Mouse (Mus musculus) spleen, adult 12 weeks (tissue): ENCODE data around the gene Bpifb9b.
"Not testable (repeated sequence)": the region's sequence is repeated elsewhere in the genome, so short reads cannot be mapped to it uniquely, and the experiment has no call there.

Source experiments
- DNase-seq: peaks from one replicate; pipeline ENCODE4 v3.0.0; 2022; ENCODE audit warnings: low spot score

The Bpifb9b gene

DNA sequence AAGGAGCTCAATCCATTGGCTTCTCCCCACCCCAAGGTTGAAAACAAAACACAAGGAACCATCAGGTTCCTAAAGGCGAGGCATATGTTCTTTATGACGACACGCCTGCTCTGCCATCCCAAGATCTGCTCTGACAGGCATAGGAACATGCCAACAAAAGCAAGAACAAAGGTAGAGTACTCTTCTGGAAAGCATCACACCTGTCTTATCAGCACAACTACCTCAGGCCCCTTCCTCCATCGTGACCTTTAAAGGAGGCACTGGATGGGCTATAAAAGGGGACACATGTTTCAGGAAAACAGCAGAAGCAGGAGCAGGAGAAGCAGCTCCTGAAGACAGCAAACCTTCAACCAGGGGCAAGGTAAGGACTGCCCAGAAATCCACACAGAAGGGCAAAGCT, at the start of gene Bpifb9b:
Gene Bpifb9b (plus strand): TSS at position 301 of the 400 bp plus-strand sequence.
- DNase-seq, result not testable (repeated sequence)

DNA sequence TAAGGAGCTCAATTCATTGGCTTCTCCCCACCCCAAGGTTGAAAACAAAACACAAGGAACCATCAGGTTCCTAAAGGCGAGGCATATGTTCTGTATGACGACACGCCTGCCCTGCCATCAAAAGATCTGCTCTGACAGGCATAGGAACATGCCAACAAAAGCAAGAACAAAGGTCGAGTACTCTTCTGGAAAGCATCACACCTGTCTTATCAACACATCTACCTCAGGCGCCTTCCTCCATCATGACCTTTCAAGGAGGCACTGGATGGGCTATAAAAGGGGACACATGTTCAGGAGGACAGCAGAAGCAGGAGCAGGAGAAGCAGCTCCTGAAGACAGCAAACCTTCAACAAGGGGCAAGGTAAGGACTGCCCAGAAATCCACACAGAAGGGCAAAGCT, 49.5 kb upstream of the Bpifb9b start, which contains the start of gene Bpifb9a:
Gene Bpifb9a (plus strand): TSS at position 301 of the 400 bp plus-strand sequence.
- DNase-seq, result not testable (repeated sequence)

DNA sequence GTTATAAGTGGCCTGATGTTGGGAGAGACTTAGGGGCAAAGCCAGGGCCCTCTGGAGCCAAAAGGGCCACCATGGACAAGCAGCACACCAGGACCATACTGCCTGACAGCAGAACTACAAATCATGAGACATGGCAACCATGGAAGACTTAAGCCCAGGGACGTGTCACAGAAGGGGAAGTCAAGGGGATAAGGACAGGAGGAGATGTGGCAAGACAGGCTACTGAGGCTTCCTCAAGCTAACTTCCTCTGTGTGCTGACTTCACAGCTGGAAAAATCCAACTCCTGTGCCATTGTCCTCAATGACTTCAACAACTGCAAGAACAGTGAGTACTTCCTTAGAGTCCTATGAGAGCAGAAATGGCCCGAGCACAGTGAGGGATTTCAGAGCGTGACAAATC, 42.6 kb upstream of the Bpifb9b start:
- DNase-seq, result not testable (repeated sequence)

DNA sequence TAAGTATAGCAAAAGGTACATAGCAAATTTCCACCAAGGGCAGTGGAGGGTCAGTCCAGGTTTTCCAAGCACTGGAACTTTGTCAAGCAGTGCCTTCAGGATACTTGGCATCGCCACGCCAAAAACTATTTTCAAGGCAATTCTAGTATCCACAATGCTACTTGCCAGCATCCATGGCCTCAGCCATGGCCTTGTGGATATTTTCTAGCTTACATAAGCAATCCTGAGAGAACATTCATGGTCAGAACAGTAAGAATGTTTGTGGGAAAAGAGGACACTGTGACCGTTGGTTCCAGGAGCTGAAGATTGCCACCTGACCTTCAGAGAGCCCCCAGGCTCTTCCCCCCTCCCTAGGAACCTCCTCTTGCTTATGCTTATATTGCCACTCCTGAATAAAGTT, 15.2 kb upstream of the Bpifb9b start:
- DNase-seq, result not testable (repeated sequence)

DNA sequence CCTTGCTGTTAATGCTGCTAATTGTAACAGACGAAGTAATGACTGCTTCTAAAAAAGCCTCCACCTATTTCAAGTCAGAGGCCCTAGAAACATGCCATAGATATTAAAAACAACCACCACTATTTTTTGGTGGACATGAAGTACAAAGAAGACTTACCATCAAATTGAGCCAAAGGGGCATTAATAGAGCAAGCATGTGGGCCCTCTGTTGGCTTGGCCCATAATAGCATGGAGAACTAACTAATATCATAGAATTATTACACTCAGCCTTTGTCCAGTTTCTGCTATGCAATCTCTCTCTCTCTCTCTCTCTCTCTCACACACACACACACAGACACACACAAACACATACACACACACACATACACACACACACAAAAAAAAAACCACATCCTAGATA, 14.2 kb upstream of the Bpifb9b start:
- DNase-seq, result no peak

DNA sequence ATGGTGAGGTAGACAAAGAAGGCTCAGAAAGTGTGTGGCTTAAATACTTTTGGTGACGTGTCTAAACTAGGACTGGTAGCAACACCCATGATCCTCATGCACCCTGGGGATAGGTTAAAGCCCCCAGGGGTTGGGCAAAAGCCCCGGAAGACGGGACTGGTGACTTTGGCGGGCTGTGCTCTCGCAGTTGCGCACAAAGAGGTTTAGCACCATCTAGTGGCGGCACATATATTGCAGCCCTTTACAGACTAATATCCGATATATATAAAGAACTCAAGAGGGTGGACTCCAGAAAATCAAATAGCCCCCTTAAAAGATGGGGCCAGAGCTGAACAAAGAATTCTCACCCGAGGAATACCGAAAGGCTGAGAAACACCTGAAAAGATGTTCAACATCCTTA, 12.3 kb upstream of the Bpifb9b start:
- peak; percentile 54 for DNase-seq

DNA sequence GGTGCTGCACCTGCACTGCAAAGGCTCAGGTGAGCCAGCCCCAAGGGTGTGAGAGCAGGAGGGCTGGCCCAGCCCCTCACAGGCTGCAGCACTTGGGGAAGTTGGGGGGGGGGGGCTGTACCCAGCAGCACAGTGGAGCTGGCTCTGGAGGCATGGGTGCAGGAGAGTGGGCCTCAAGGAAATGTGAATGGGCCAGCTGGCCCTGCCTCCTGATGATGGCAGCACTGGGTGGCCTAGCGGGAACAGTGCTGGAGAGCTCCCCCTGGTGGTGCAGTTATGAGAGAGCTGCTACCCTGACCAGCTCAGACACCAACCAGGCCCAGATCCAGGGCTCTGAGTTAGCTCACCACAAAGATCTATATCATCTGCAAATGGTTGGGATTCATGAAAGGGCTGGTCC, 6.5 kb upstream of the Bpifb9b start:
- peak; percentile 50 for DNase-seq

DNA sequence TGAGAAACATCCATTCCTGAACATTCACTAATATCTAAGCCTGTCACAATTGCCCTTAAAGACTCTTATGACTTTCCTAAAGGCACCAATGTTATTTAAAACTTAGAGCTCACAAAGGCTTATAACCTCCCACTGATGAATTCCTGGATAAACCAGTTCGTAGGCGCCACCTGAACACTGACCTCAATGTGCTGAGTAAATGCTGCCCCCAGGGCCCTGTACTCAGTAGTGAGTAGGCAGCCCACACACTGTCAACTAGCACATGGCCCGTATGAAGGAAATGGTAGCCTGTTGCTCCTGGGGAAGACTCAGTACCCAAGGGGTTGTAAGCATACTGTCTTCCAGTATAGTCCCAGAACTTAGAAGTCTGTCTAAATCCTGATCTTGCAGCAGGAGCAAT, 5.3 kb upstream of the Bpifb9b start:
- DNase-seq, result no peak

DNA sequence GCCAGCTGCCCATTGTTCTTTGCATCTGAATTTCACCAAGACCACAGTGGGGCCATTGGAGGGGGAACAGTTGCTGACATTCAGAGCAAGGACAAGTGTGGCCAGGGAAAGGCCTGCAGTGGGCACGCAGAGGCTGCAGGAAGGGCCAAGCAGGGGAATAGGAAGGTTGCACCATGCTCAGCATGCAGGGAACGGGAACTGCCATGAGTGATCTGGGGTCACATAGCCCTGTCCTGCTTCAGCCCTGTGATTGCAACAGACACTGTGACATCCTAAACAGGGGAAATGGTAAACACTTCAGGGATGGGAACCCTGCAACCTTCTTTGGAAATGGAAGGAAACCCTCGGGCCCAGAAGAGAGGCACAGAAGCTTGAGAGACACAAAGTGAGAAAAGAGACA, 2.4 kb upstream of the Bpifb9b start:
- not testable (repeated sequence) for DNase-seq

DNA sequence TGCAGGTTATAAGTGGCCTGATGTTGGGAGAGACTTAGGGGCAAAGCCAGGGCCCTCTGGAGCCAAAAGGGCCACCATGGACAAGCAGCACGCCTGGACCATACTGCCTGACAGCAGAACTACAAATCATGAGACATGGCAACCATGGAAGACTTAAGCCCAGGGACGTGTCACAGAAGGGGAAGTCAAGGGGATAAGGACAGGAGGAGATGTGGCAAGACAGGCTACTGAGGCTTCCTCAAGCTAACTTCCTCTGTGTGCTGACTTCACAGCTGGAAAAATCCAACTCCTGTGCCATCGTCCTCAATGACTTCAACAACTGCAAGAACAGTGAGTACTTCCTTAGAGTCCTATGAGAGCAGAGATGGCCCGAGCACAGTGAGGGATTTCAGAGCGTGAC, 6.7 kb downstream of the Bpifb9b start:
- not testable (repeated sequence) for DNase-seq

DNA sequence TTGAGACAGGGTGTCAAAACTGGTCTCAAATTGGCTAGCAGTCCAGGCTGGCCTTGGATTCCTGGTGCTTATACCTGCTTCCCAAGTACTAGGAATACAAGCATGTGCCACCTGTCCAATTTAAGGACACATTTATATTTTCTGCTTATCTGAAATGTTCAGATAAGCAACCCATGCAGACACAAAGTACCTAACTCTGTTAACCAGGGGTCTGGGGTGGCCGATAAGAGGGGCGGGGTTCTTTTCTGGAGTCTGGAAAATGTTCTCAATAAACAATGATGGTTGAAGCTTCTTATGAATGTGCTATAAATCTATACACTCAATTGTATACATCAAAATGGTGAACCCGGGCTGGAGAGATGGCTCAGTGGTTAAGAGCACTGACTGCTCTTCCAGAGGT, 19.8 kb downstream of the Bpifb9b start:
- peak; percentile 32 for DNase-seq

DNA sequence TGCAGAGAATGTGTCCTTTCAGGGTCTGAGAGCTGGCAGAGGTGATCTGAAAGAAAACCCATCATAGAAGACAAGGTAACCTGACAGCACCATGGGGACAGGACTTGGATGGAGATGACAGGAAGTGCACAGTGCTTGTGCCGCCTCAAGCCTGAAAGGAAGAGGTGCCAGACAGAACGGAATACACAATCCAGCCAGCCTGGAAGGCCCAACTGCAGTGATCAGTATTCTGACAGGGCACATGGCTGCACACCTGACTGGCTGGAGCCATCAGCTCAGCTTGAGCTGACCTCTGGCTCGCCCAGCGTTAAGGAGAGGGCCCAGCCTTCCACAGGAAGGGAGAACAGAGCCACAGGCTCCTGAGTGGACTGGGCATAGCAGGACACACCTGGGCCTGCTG, 28.5 kb downstream of the Bpifb9b start:
- no peak for DNase-seq

DNA sequence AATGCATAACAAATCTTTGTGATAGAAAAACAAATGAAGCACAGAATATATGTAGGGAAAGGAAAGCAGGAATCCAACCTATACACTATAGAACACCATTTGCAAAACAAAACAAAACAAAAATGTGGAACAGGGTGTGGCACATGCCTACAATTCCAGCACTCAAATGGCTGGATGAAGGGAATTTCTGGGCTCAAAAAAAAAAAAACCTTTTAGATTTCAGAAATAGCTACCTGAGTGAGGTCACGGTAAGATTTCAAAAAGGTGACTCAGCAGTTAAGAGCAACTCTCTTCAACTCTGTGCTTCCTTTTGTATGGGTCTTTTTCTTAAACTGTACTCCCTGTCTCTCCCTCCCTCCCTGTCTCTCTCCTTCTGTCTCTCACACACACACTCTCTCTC, 31.1 kb downstream of the Bpifb9b start:
- no peak for DNase-seq

DNA sequence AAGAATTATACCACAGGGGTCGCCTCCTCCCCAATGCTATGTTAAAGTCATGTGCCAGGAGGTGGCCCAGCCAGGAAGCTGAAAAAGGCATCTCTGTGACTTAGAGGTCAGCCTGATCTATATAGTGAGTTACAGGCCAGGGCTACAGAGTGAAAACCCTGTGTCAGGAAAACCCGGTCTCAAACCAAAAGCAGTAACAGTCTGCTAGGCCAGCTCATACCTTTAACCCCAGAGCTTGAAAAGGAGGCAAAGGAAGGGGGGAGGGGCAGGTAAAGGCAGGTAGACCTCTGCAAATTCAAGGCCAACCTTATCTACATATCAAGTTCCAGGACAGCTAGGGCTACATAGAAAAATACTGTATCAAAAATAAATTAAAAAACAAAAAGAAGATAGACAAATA, 32.3 kb downstream of the Bpifb9b start:
- DNase-seq, result no peak

DNA sequence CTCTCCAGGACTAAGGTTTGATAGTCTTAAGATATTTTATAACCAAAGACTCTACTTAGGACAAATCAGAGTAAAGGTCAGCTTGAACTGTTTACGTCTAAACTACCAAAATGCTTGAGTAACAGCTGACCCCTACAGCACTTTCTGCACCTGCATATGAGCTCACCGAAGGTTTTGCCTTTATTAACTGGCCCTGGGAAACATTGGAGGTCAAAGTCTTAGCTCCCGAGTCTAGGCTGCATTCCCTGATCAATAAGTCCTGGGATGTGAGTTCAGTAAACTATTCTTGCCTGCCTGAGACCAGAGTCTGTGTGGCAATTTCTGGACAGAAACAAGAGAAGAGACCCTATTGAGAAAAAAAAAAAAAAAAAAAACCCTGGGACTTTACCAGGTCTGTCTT, 41.1 kb downstream of the Bpifb9b start:
- no peak for DNase-seq

DNA sequence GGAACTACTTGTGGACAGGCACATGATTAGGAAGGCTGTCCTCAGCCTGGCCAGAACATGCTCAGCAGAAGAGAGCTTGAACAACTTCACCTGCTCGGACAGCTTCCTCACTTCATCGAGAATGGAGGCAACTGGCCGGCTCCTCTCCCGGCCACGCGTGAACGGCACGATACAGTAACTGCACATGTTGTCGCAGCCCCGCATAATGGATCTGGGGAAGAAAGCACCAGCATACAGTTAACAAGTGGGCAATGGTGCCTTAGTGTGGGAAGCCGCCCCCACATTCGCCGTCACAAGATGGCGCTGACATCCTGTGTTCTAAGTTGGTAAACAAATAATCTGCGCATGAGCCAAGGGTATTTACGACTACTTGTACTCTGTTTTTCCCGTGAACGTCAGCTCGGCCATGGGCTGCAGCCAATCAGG, 47.0 kb downstream of the Bpifb9b start:
- not testable (repeated sequence) for DNase-seq

DNA sequence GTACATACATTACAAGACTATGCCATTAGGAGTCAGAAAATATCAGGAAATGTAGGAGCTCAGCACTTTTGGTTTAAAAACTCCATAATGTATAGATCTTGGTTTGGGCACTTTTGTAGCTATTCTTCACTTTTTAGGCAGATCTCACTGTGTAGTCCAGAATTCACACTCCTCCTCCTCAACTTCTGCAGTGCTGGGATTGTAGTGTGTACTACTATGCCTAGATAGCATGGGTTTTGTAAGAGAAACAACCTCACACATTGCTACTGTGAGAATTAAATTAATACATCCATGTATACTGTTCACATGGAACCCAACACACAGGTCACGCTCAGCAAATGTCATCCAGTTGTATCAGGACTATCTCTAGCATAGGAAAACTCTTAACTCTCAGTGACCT, 60.5 kb downstream of the Bpifb9b start:
- no peak for DNase-seq
